Mouse (Mus musculus) lung, adult 2 months (tissue): ENCODE results near the gene Olfr1396.

ENCODE experiments used
- CTCF ChIP-seq: fragments of 200-500 bp; IDR thresholded peaks from 2 replicates; pipeline ENCODE4 v1.5.1; 2011; ENCODE audit warnings: mild to moderate bottlenecking, low read length, control low read depth; ENCODE audit not compliant: insufficient read depth
- POLR2A ChIP-seq: fragments of 200-500 bp; IDR thresholded peaks from 2 replicates; pipeline ENCODE4 v1.6.1; 2011; ENCODE audit warnings: low read depth, mild to moderate bottlenecking, control low read depth, low read length, borderline replicate concordance; ENCODE audit errors: extremely low read depth

DNA sequence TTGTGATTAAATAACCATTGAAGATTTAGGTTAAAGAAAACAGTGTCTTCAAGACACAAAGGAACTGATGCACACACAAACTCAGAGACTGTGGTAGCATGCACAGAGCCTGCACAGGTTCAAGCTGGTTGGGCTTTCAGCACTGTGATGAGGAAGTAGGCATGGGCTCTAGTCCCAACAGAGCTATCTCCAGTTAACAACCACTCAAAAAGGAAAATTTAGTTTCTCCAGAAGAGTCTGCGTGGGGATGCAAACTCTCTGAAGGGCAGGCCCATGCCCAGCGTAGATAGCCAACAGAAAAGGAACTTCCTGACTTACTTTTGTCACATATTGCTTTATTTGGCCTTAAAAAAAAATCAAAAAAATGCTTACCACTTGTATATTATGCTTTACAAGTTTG is 21.9 kb downstream of the Olfr1396 start:
- TF ChIP-seq CTCF: no peak
- TF ChIP-seq POLR2A: no peak
